Mouse (Mus musculus) inflammation-experienced regulatory T-cells, adult 6 months (primary cell): ENCODE measurements around the gene Dpysl5. TPM values are rescaled to one million over a fixed set of nuclear protein-coding genes. Genes with fewer than 3 reads are reported as not detected.

Experiments used
- ATAC-seq: one replicate; pipeline ENCODE4 v1.8.0; 2017
- polyA plus RNA-seq, 3 experiments: library from polyadenylated mRNA; unstranded; fragments of 100-300 nt; shearing (Covaris generic); gene quantifications; one replicate each; pipeline ENCODE4 v1.2.1; 2017

Dpysl5 gene
- polyA plus RNA-seq, 3 experiments from 2014 or later, result 0.13 to 1.5 TPM; not detected in 1

DNA sequence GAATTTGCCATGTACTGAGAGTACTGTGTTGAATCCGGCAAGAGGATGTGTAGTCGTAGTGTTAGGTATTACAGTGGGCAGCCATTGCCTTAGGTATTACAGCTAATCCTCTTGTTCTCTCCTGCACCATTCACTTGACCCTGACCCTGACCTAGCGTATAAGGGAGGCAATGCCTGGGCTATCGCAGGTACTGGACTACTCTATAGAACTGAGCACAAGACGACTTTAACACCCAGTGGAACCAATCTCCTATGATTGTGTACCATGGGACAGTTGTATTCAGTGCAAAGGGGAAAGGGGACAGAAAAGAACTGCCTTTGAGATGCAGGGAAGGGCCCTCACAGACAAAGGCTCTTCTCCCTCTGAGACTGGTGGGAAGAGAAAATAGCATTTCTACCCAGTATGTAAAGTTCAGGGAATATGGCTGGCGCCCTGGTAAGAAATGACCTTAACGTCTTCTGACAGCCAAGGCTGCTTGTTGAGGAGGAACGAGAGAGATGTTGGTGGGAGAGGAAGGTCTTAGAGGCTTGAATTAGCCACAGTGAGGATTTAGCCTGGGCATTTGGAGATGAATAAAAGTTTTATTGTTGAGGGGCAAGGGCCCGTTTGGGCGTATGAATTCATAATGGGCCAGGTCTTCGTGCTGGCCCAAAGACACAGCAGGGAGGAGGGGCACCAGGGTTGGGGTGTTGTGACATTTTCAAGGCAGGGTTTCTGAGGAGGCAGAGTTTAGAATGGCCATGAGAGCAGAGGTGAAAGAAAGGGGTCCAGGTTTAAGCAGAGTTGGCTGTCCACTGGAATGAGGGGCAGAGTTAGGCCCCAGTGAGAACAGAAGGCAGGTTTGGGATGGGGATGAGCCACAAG is 113.0 kb downstream of the Dpysl5 start:
- no peak for ATAC-seq

- no peak for ATAC-seq
Observed at GRCm38 (mm10) chr5:30825166-30825565, 113.8 kb downstream of the Dpysl5 start.

DNA sequence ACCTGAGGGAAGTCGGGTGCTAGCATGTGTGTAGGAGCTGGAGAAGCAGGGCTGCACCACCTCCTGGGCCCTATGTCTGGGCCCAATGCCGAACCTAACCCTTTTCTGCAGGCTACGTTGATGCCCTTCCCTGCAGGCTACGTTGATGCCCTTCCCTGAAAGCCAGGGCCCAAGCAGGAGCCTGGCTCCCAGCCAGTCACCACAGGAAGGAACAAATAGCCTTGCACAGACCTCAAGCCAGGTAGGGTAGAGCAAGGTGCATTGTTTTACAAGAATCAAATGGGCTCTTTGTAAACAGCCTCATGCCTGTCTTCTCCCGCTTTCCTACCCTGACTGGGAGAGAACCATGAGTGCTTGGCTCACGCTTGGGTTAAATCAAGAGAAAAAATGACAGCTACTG is 114.5 kb downstream of the Dpysl5 start:
- ATAC-seq, result no peak

- no peak for ATAC-seq
Observed at GRCm38 (mm10) chr5:30833416-30833815, 122.1 kb downstream of the Dpysl5 start.

DNA sequence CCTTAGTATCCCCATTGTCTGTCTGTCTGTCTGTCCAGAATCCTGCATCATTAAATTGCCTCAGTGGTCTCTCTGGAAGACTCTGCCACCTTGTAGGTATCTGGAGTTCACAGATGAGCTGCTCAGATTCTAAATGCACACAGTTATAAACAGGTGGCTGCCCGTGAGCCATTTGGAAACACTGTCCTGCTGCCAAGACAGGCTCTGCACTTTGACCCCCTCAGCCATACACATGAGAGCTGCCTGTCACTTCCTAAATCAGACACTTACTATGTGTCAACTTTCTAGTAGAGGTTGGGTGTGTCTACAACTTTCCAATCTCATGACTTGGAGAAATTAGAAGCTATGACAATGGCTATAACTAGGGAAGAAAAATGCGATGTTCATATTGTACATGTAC is 128.4 kb downstream of the Dpysl5 start:
- no peak for ATAC-seq

DNA sequence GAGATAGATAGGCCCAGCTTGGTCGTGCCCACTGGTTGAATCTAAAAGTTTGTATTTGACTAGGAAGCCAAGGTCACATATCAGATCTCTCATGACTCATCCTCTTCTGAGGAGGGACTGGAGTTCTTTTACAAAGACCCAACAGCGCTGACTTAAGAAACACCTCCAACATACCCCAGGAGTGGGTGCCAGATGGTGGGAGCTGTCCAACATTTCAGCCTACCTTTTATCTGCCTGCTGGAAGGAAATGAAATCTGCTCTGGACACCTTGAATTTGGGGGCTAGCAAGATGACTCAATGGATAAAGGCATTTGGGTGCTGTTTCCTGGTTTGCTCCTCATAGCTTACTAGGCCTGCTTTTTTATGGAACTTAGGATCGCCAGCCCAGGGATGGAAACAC is 130.5 kb downstream of the Dpysl5 start:
- ATAC-seq, result no peak

Other genes with a start within 250 kb of the Dpysl5 start
- not detected for gene Otof, start 249.6 kb upstream of the Dpysl5 start, polyA plus RNA-seq
- gene 1700001C02Rik, start 245.5 kb upstream of the Dpysl5 start, polyA plus RNA-seq, result not detected
- gene Cib4, start 165.7 kb upstream of the Dpysl5 start, polyA plus RNA-seq, result not detected
- gene Kcnk3, start 123.4 kb upstream of the Dpysl5 start, polyA plus RNA-seq, result under 1 TPM in 1 of 3 experiments, not detected in 2; 0.09 TPM
- 10 to 100 TPM; 13.9 to 16.4 (median 14.8) TPM for gene Slc35f6, start 63.6 kb upstream of the Dpysl5 start, polyA plus RNA-seq
- 100 to 1,000 TPM in 1 of 3 experiments, 10 to 100 TPM in 2; 31.9 to 201 (median 58.8) TPM for gene Cenpa, start 44.8 kb upstream of the Dpysl5 start, polyA plus RNA-seq
- gene Mapre3, start 103.1 kb downstream of the Dpysl5 start, polyA plus RNA-seq, result 1 to 10 TPM; 2.4 to 5.3 (median 4.0) TPM
- gene Tmem214, start 156.4 kb downstream of the Dpysl5 start, polyA plus RNA-seq, result 10 to 100 TPM; 23.3 to 26.9 (median 25.2) TPM
- gene Agbl5, start 177.1 kb downstream of the Dpysl5 start, polyA plus RNA-seq, result 1 to 10 TPM; 2.7 to 7.0 (median 5.2) TPM
- 100 to 1,000 TPM; 283 to 295 (median 294) TPM for gene Ost4, start 196.2 kb downstream of the Dpysl5 start, polyA plus RNA-seq
- gene Emilin1, start 201.8 kb downstream of the Dpysl5 start, polyA plus RNA-seq, result under 1 TPM in 1 of 3 experiments, not detected in 2; 0.84 TPM
- gene Khk, start 209.9 kb downstream of the Dpysl5 start, polyA plus RNA-seq, result 10 to 100 TPM; 10.8 to 26.3 (median 24.3) TPM
- gene Cgref1, start 234.0 kb downstream of the Dpysl5 start, polyA plus RNA-seq, result not detected
- 10 to 100 TPM; 56.7 to 79.6 (median 69.0) TPM for gene Preb, start 248.8 kb downstream of the Dpysl5 start, polyA plus RNA-seq